Mouse (Mus musculus) olfactory bulb, adult 2 months (tissue): ENCODE measurements around the gene Tm9sf2.

Source experiments
- CTCF ChIP-seq: fragments of 200-500 bp; IDR thresholded peaks from 2 replicates; pipeline ENCODE4 v1.5.1; 2012; ENCODE audit warnings: low read depth, mild to moderate bottlenecking, low read length, moderate library complexity; ENCODE audit not compliant: insufficient read depth
- POLR2A ChIP-seq: fragments of 200-500 bp; IDR thresholded peaks from 2 replicates; pipeline ENCODE4 v1.6.1; 2012; ENCODE audit warnings: mild to moderate bottlenecking, low read depth, low read length, moderate library complexity; ENCODE audit not compliant: insufficient read depth

DNA sequence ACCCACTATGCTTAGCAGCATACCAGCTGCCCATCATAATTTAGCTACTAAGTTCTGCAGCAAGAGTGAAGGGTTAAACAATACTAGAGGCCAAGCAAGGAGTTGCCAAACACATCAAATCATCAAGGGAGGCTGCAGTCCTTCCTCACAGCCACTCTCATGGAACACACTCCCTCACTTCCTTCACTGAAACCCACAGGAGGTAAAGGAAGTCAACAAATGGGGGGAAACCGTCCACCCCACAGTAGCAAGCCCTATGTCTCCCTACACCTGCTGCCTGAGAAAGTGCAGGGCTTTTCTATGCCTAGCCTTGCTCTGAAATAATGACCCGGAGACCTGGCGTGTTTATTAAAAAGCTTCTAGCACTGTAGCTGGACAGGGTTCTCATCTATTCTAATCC, 36.9 kb upstream of the Tm9sf2 start:
- TF ChIP-seq CTCF (no peak), POLR2A (no peak)
